Mouse (Mus musculus): Measurements from ENCODE around the gene Mtrf1. TPM values are rescaled to one million over a fixed set of nuclear protein-coding genes. Genes with fewer than 3 reads are reported as not detected.

The Mtrf1 gene
- polyA plus RNA-seq, 1 experiment from 2014 or later, result 11.2 TPM

DNA sequence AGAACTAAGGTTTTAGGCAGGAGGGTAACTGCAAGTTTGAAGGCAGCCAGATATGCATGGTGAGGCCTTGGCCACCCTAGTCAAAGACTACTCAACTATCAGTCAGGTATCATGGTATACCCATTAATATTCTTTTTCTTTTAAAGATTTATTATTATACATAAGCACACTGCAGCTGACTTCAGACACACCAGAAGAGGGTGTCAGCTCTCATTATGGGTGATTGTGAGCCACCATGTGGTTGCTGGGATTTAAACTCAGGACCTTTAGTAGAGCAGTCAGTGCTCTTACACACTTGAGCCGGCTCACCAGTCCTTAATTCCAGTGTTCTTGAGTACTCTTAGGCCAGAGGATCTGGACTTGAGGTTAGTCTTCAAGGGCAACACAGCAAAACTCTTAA lies 62.8 kb downstream of the Mtrf1 start:
- Histone ChIP-seq H3K4me1 (replicated peaks) (no peaks in the 10 kb centered on the region), H3K9me3 (no peaks in the 10 kb centered on the region), H3K4me3 (no peak overlapping the region), H3K27ac (no peak overlapping the region), H3K36me3 (peaks cover 43% of the 10 kb centered on the region), H3K4me2 (no peak overlapping the region), H3K9ac (no peak overlapping the region), H3K27me3 (no peaks in the 10 kb centered on the region)
- no peak for ATAC-seq (ENCODE audit: low FRiP score)
- 91% methylated on average over 1 of the region's 1 CpGs for WGBS

DNA sequence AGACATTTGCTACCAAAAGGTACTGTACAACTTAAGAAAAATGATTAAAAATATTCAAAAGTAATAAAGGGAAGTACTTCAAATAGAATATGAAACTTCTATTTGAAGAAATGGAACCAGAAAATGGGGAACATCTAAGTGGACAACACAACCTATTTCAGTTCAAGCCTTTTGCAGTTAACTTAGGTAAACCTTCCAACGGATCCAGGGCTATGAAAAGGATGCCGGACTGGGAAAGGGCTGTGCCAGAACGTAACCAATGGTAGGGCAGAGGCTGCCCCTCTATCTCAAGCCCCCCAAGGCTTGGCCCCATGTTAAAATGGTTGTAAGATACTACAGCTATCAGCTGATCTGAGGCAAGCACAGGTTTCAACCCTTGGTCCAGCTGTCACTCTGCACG lies 63.4 kb downstream of the Mtrf1 start:
- no peak for ATAC-seq (ENCODE audit: low FRiP score)
- WGBS, result 96% methylated on average over 4 of the region's 4 CpGs
- Histone ChIP-seq H3K27me3 (no peaks in the 10 kb centered on the region), H3K27ac (no peak overlapping the region), H3K4me1 (replicated peaks) (no peaks in the 10 kb centered on the region), H3K9ac (no peak overlapping the region), H3K36me3 (peaks cover 49% of the 10 kb centered on the region), H3K9me3 (no peaks in the 10 kb centered on the region), H3K4me3 (no peak overlapping the region), H3K4me2 (no peak overlapping the region)

DNA sequence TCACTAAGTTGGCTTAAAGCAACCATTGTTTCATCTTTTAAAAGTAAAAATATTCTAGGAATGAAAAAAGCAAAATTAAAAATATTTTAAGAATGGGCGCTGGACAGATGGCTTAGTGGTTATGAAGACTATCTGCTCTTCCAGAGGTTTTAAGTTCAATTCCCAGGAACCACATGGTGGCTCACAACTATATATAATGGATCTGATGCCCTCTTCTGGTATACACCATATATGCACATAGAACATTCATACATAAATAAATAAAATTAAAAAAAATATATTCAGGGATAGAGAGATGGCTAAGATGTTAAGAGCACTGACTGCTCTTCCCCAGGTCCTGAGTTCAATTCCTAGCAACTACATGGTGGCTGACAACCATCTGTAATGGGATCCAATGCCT lies 68.1 kb downstream of the Mtrf1 start:
- Histone ChIP-seq H3K9ac (no peak overlapping the region), H3K4me1 (replicated peaks) (no peaks in the 10 kb centered on the region), H3K27ac (no peak overlapping the region), H3K27me3 (no peaks in the 10 kb centered on the region), H3K4me2 (no peak overlapping the region), H3K4me3 (no peak overlapping the region), H3K36me3 (peaks cover 76% of the 10 kb centered on the region), H3K9me3 (no peaks in the 10 kb centered on the region)
- ATAC-seq (ENCODE audit: low FRiP score), result no peak
- WGBS, result 93% methylated on average over 1 of the region's 1 CpGs

DNA sequence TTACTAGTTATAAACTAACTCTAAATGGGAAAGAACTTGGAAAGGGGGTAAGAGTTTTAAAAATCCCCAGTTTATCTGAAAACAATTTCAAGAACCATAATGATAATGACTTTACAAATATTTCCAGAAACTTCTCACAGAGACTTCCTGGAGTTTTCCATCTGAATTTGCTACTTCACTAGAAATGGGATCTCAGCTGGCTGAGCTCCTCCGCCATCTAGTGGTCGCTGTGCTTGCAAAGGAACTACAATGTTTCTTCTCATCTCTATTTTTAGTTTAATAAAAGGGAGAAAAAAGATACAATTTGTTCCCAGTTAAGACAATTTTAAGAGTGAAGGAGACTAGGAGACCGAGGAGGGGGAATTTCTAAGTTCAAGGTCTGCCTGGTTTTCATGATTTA lies 70.0 kb downstream of the Mtrf1 start:
- Histone ChIP-seq H3K27ac (no peak overlapping the region), H3K4me1 (replicated peaks) (no peaks in the 10 kb centered on the region), H3K4me2 (no peak overlapping the region), H3K9me3 (no peaks in the 10 kb centered on the region), H3K9ac (no peak overlapping the region), H3K27me3 (no peaks in the 10 kb centered on the region), H3K4me3 (no peak overlapping the region), H3K36me3 (peaks cover 79% of the 10 kb centered on the region)
- ATAC-seq (ENCODE audit: low FRiP score), result no peak
- 28% methylated on average over 3 of the region's 3 CpGs for WGBS

Other genes with a start within 250 kb of the Mtrf1 start
- not detected in 2 replicates for gene Zfp957, start 150.4 kb upstream of the Mtrf1 start, polyA plus RNA-seq (2015; fragmentation: Nextera tagmentation; extraction: Ambion mirVana)
- gene Rgcc, start 96.1 kb upstream of the Mtrf1 start, polyA plus RNA-seq (2015; fragmentation: Nextera tagmentation; extraction: Ambion mirVana), result 29.4 and 38.8 TPM in 2 replicates
- 20.0 and 22.9 TPM in 2 replicates for gene Naa16, start 7.0 kb upstream of the Mtrf1 start, polyA plus RNA-seq (2015; fragmentation: Nextera tagmentation; extraction: Ambion mirVana)
- 15.4 and 16.4 TPM in 2 replicates for gene Kbtbd7, start 28.7 kb downstream of the Mtrf1 start, polyA plus RNA-seq (2015; fragmentation: Nextera tagmentation; extraction: Ambion mirVana)
- 1.5 and 1.6 TPM in 2 replicates for gene Kbtbd6, start 54.1 kb downstream of the Mtrf1 start, polyA plus RNA-seq (2015; fragmentation: Nextera tagmentation; extraction: Ambion mirVana)
- gene Elf1, start 83.4 kb downstream of the Mtrf1 start, polyA plus RNA-seq (2015; fragmentation: Nextera tagmentation; extraction: Ambion mirVana), result 3.8 and 3.9 TPM in 2 replicates
- 43.9 and 46.1 TPM in 2 replicates for gene Wbp4, start 83.7 kb downstream of the Mtrf1 start, polyA plus RNA-seq (2015; fragmentation: Nextera tagmentation; extraction: Ambion mirVana)
- gene Sugt1, start 189.9 kb downstream of the Mtrf1 start, polyA plus RNA-seq (2015; fragmentation: Nextera tagmentation; extraction: Ambion mirVana), result 124 and 128 TPM in 2 replicates

All from hindbrain, embryonic 13.5 days (tissue).